Mouse (Mus musculus) brain, embryonic 14.5 days (tissue): ENCODE measurements at regions not wholly inside any gene's neighbourhood (a gene's known extent, or its start where the extent isn't known, plus 50 kb on each side); places are given as distances from the start of the nearest gene placed in this dataset.
A peak's percentile ranks its signal among the peaks of the same experiment; 100 is the strongest.

ENCODE experiments used
- DNase-seq: peaks from one replicate; pipeline ENCODE4 v3.0.0-alpha.2; 2011; ENCODE audit warnings: low read depth
- CTCF ChIP-seq: fragments of 200-500 bp; IDR thresholded peaks from 2 replicates; pipeline ENCODE4 v1.5.1; 2012; ENCODE audit warnings: inconsistent platforms, mild to moderate bottlenecking, moderate library complexity, borderline replicate concordance; ENCODE audit not compliant: insufficient read depth, insufficient read length; ENCODE audit errors: extremely low read depth
- POLR2A ChIP-seq: fragments of 200-500 bp; IDR thresholded peaks from 2 replicates; pipeline ENCODE4 v1.6.1; 2012; ENCODE audit warnings: mild to moderate bottlenecking, inconsistent platforms, borderline replicate concordance; ENCODE audit not compliant: poor library complexity, insufficient read depth, insufficient read length, severe bottlenecking; ENCODE audit errors: extremely low read depth

DNA sequence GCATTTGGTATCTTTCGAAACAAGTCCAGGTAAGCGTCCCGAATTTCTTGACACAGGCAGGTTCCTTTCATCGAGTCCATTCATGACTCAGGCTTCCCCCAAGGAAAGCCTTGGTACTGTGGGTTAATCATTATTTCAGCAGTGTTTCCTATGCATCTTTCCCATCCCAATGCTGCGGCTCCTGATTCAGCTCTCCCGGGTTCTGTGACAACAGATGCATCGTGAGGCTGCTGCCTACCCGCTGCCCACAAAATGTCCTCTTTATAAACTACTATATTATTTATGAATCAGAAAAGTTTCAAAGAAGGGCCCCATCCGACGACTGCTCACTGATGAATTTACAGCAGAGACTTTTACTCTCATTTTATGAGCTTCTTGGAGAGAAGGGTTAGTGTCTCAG is 486.2 kb downstream of the Plcl1 start:
- no peak for DNase-seq
- TF ChIP-seq POLR2A: no peak
- no peak for TF ChIP-seq CTCF

DNA sequence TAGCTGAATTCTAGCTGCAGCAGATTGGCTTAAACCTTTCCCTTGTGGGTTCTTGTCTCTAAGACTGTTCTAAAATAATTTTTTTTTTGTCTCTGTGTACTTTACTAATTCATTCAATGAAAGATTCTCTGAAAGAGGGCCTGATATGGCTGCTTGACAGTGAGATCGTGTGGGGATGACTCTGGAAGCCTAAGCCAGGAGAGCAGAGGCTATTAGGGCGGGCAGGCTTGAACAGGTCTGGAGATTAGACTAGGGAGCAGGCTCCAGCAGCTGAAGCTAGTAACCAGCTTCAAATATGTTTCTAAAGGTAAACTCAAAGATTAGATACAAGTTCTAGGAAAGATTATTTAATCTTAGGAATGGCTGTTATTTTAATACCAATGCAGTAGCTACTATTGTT is 491.9 kb downstream of the Plcl1 start:
- TF ChIP-seq CTCF (no peak), POLR2A (no peak)
- DNase-seq: no peak

DNA sequence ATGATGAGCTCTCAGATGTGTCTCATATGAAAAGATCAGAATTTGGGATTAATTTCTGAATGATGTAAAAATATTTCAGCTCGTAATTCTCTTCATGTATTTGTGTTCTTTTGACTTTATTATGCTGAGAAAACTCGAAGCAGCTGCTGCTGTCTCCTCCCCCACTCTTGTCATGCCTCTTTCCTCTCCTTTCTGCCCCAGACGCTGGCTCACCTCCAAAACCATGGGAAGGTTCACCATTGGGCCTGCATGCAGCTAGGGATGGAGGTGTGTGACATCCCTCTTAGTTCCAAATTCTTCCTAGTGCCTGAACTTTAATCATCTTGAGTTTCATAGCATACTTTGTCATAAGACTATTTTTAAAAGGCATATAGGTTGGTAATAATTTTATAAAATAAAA is 492.3 kb downstream of the Plcl1 start:
- TF ChIP-seq POLR2A (no peak), CTCF (no peak)
- peak; percentile 72 for DNase-seq

DNA sequence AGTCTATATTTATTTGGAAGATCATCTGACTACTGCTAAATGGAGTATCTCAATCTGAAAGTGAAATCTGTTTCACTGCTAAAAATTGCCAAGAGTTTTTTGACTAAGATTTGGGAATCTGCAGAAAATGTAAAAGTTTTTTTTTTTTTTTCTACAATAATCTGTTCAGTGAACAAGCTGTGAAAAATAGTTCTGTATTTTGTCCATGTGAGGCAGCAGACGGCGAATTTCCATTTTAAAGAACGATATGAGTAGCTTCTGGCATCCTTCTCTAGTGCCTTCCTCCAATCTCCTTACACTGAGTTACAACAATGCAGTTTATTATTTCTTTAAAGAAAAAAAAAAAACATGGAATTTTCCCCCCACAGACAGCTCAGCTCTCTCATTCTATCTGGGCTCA is 494.3 kb downstream of the Plcl1 start:
- TF ChIP-seq CTCF (no peak), POLR2A (no peak)
- peak; percentile 73 for DNase-seq

DNA sequence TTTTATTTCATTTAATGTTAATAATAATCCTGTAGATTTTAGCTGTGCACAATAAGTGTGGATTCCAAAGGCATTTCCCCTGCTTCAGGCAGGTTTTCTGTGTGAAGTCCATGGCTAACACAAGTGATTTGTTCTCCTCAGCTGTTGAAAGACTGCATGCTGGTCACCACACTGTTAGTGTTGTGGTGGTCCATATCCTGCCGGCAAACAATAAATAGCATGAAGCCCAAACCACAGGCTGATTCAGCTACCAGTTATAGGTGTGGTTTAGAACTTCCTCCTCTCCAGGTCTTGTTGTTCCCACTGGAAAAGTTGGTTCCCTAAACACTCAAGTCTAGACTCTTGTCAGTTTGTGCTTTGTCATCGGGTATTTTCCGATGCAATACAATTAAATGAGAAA is 497.5 kb downstream of the Plcl1 start:
- DNase-seq: no peak
- no peak for TF ChIP-seq CTCF
- TF ChIP-seq POLR2A: no peak

DNA sequence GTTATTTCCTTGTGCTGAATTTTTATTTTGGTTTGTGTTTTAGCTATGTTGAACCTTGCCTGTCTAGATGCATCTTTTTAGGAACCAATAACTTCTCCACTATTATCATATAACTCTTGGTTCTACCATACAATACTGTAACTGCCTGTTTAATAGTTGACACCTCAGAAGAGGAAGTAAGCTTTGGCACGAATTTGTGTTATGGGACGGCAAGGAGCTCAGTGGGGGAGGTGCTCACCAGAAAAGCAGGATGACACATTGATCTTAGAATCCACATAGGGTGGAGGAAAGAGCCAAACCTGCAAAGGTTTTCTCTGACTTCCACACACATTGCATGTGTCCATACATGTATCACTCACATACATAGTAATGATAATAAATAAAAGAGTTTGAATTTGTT is 498.9 kb downstream of the Plcl1 start:
- DNase-seq: no peak
- TF ChIP-seq CTCF (no peak), POLR2A (no peak)

DNA sequence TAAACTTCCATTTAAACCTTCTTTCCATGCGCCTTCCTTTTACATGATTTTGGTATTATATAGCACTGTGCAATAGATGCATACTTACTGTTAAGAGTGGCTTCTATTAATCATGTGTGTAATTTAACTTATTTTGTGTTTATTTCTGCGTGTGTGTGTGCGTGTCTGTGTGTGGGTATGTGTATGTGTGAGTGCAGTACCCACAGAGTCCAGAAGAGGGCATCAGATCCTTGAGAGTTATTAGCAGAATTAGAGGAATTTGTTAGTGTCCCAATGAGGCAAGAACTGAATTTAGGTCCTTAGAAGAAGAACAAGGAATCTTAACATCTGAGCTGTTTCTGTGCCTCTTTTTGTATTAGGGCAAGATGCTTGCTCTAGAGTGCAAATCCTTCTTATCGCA is 499.5 kb downstream of the Plcl1 start:
- DNase-seq: no peak
- TF ChIP-seq CTCF: peak; percentile 23; the same call in 1 of the 2 replicates
- TF ChIP-seq POLR2A: no peak

DNA sequence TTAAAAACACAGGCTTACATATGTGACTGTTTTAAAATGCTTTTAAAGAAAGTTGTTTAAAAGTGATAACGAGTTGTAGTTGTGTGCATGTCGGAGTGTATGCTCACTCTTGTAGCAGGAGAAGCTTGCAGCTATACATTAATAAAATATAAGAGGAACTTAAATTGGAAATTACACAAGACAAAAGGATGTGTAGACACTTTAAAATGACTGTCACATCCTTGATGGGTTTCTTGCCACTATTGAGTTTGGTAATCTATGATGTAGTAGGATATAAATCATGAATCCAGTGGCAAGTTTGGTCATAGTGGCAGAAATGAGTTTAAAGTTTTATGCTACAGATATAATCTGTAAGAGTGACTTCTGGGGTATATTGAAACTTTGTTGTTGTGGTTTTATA is 504.3 kb downstream of the Plcl1 start:
- TF ChIP-seq POLR2A (no peak), CTCF (no peak)
- no peak for DNase-seq

DNA sequence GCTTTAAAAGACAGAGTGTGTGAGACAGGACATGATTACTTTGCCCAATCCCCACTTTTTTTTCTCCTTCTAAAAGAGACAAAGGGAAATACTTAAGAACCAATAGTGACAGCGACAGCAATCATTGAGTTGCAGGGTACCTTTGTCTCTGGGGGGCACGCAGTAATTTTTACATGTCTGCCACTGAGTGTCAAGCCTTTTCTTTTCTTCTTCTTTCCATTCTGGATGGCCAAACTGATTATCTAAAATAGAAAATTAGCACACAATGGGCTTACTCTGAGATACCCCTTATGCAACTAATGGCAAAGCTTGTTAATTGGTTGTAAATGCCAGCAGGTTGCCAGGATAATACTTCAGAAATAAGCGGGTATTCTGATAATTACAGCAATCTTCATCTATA is 508.6 kb downstream of the Plcl1 start:
- DNase-seq: peak; percentile 80
- TF ChIP-seq CTCF: no peak
- TF ChIP-seq POLR2A: no peak

DNA sequence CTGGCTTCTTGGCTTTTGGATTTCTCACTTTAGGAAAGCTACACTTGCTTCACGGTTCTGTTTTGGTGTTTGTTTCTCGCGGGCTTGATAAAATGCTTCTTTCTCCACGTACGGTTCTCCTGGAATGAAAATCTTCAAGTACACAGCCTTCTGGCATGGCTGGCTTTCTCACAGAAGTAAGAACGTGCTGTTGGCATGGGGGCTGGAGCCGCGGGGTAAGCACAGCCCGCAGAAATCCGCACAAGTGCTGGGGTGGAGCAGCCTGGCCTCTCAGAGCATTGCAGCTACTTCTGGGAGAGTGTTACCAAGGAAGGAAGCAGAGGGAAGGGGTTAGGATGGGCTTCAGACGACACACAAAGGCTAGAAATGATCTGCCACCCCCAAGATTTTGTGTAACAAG is 510.2 kb downstream of the Plcl1 start:
- TF ChIP-seq CTCF (no peak), POLR2A (no peak)
- DNase-seq: peak; percentile 54

DNA sequence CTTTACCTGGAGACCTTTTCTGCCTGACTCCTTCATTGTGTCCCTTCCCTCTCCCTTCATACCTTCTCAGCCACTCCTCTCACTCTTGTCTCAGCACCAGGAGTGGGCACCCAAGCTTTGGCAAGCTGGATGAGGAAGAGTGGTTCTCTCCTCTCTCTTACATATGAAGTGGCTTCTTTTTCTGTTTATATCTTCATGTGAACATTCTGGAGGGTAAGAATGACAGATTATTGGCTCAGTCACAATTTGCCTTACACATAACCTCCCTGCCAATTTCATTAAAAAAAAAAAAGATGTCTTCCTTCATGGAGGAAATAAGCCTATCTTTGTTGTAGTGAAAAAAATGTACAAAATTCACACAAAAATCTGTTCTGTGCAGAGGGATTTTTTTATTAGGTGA is 513.8 kb downstream of the Plcl1 start:
- peak; percentile 65 for DNase-seq
- TF ChIP-seq CTCF (no peak), POLR2A (no peak)

DNA sequence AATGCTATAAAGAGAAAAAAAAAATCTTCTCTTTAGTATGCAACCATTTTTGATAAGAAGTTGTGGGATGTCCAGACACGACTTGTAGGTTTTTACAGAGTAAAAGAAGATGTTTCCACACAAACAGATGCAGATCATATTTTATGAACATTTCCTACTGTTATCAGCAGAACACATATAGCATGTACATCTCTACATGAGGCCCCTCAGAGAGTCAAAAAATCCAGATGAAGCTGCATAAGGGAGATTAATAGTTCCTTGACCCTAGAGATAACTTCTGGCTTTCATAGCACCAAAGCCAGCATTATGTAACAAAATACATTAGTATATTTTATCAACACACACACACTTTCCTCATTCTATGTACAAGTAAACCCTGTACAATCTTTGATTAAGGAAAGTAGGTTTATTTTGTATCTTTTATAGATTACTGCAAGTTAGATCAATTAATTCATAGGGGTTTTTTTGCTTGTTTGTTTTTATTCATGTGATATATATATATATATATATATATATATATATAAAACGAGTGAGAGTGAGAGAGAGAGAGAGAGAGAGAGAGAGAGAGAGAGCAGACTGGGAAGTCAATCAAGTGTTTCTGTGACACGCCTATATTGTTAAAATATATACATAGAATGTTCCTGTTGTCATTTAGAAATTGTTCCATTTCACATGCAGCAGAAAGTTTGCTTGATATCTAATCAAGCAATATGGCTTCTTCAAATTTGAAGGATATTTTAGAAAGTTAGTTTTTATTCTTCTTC is 541.2 kb downstream of the Plcl1 start:
- DNase-seq: no peak
- TF ChIP-seq CTCF (no peak), POLR2A (no peak)

DNA sequence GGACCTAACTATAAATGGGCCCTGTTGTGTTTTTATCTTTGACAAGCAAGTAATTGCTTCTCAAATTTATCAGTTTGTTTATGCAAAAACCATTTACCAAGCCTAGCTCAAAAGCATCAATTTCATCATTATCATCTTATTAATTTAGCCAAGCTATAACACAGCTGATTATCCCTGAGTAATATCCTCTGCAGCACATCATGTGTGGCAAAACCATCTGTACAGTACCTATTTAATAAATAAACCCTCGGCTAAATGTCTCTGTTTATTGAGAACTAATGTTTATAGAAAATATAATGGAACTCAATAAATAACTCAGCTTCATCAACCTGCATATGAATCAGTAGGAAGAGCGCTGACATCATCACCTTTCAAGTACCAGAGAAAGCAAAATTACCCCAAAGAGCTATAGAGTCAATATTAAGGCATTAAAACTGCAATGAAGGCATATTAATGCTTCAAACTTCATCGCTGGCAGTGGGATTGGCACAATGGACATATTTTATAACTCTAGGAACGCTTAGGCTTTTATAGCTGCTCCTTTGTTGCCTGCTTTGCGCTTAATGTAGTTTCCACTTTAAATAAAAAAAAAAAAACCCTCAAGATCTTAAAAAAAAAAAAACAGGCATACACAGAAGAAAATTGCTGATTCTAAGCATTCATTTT is 542.0 kb downstream of the Plcl1 start:
- TF ChIP-seq POLR2A (no peak), CTCF (no peak)
- no peak for DNase-seq

DNA sequence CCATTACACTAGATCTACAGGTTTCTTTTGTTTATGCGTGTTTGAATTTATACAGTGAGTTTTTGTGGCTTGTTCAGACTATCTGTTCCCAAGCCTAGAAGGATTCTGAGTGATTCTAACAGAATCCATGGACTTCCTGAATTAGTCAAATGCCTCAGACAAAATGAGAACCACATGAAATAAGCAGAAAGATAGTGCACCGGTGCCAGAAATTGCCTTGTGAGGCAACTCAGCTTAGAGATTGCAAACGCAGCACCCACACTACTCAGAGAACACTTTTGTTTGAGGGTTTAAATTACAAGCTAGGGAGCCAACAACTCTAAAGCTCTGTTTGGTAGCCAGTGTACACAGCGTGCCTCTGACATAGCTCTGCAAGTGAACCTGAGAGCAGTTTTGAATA is 543.9 kb downstream of the Plcl1 start:
- no peak for DNase-seq
- TF ChIP-seq CTCF: no peak
- no peak for TF ChIP-seq POLR2A
